Mouse (Mus musculus): ENCODE measurements at regions not wholly inside any gene's neighbourhood (a gene's known extent, or its start where the extent isn't known, plus 50 kb on each side); places are given as distances from the start of the nearest gene placed in this dataset.

DNA sequence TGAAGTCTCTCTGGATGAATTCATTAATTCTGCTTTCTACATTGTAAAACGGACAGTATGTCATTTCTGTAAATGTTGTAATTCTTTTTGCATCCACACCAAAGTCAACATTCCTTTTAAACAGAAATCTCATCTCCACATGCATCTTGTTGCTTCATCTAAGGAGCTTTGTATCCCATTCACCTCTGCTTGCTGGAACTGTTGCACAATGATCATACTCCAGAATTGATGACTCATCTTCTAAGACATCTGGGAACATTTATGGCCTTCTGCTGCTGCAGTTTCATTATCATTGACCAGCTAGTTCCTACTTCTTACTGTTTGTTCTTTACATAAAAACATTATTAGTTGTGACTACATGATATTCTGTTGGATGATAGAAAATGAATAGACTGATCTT, 1926.9 kb upstream of the Gm38303 start:
- no peak for DNase-seq

DNA sequence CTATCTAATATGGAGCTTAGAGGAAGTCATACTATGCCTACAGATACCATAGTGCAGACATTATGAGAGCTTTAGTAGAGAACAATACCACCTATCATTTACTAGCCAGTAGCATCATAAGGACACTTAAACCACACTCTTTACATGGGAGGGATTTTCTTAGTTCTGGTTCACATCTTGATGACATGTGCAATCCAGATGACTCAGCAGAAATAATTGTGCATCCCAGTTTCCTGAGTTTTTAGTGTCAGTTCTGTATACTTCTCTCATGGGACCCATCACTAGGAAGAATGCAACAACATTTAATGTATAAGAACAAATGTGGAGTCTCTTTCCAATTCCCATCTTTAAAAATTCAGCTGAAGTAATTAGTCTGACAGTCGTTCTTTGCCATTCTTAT, 1922.2 kb upstream of the Gm38303 start:
- no peak for DNase-seq

DNA sequence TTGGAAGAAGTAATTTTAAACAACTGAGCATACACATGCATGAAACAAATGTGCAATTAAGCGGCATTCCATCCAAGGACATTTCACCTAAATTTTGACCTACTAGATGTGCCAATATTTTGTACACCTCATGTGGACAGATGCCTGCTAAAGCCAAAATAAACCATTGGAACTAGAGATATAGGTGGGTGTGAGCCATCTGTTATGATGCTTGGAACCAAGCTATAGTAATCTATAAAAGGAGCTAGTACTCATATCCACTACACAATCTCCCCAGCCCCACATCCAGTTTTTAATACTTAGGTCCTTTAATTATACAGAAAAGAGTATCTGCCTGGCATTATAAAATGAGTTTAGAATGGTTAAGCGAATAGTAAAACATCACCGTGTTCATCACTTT, 1910.7 kb upstream of the Gm38303 start:
- no peak for DNase-seq

DNA sequence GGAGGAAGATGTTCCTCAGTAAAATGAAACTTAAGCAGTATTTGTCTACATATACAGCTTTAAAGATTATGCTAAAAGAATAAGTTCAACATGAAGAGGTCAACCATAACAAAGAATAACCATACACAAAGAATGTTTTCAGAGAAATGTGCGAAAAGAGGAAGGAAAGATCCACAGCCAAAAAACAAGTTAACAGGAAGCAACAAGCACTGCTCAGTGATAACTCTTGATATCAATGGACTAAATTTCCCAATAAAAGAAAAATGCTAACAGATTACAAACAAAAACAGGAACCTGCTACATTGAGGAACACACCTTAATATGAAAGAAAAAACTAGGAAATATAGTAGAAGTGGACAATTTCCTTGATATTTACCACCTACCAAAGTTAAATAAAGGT, 1905.5 kb upstream of the Gm38303 start:
- no peak for DNase-seq

DNA sequence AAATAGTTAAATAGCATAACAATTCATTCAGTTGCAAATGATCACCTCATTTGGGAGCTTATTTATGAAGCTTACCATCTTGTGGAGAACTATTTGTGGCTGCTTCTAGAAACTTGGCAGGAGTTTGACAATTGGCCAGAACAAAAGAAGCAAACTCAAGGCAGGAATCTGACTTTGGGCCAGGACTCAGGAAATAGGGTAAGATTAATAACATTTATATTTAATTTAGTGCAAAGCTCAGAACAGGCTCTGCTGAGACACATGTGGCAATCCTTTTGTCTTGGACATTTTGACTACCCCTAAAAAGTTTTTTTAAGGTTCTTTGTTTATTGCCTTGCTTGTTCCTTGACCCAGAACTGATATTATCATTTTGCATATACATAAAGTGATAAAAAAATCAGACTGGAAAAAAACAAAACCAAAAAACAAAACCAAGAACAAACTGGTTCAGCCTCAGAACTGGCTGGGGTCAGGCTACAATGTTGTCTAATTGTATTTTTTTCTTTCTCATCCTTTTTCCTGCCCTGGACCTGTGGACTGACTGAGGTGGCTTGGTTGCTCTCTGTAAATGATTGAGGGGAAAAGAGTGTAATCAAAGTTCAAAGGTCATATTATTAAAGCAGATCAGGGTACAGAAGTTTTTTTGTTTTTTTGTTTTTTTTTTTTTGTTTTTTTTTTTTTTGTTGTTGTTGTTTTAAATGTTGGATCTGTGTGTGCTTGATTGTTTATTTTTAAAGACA, 1892.4 kb upstream of the Gm38303 start:
- peak; percentile 48 for DNase-seq

DNA sequence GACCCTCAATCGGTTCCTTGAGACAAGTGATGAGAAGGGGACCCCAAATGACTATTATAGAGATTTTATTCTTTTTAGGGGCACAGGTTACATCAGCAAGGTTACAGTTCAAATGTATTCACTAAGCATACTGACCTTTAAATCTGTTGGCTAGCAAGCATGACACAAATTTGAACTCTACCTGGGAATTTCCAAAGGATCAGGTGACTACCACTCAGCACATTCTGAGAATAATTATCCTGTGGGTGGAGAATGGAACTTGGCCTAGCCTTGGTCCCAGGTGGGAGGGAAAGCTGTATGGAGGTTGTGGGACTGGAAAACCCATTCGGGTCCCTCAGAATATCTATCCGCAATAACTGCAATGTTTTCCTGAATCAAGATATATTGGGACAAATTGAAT, 1891.3 kb upstream of the Gm38303 start:
- DNase-seq: peak; percentile 59

DNA sequence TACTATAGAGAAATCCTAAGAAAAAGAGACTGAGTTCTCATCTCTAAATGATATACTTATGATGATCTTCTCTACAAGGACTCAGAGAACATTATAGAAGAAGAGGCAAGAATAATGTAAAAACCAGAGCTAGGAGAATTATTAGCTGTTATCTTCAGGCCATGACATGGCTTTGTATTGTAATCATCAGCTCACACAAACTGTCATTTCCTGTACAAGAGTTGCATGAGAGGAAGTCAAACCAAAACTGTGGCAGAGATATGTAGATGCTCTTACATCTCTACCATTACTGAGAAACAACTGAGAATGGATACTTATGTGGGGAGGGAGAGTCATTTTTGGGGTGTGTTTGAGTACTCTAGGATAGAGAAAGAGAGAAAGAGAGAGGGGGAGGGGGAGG, 1889.4 kb upstream of the Gm38303 start:
- DNase-seq: no peak

DNA sequence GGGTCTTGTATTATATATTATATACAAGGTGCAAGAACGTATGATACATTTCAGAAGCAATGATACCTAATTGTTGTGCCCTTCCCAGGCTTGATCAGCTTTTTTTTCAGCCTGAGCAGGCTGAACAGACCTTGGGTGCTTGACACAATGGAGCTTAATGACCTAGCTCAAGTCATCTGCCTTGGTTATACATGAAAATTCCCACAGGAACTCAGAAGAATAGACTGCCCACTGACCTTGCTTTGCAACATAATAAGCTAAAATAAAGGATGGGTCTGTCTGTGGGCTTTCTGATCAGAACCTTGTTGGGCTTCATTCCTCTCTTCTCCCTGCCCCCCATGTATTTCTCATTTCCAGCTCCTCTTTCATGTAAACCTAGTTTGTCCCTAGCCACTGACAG, 1880.6 kb upstream of the Gm38303 start:
- no peak for DNase-seq

DNA sequence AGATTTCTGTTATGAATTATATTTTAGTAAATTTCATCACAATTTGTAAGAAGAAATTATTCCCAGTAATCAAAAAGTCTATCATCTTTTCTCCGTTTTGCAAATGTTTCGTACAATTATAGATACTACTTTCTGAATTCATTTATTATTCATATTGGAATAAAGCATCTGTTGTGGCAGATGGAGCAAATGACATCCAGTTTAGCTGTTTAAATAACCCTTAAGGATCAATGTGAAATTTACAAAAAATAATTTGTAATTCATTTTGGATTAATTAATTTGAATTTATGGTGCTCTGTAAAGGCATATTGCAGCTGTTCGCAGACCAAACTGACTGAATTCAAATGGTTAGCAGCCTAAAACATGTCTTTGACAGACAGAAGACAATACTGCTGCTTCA, 1879.3 kb upstream of the Gm38303 start:
- DNase-seq: no peak

DNA sequence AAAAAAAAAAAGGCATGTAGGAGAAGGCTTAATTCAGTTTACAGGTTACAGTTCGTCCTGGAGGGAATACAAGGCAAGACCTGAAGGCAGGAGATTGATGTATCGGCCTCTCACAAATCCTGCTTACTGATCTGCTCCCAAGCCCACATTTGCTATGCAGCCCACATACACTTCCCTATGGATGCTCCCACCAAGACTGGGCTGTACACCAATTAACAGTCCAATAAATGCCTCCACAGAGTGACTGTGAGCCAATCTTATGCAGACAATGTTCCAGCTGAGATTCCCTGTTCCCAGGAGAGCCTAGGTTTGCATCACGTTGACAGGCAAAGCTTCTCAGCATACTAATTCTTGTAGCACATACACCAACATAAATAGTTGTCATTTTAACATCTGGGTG, 1837.9 kb upstream of the Gm38303 start:
- no peak for DNase-seq

DNA sequence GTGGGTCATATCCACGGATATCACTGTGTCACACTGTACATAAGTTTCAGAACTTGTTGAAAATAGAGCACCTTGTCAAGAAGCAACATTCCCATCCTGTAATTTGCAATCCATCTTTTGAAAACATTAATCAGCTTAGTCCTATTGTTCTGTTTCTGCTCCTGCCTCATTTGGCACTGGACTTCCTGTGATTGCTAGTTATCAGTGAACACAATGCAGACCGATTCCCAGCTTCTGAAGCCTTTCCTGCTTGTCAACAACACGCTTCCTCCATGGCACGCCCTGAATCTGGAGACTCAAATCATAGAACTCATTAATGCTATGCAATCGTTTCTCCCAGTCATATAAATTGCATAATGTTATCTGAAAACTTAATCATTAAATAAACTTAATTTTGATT, 1815.8 kb upstream of the Gm38303 start:
- DNase-seq: peak; percentile 7

Measured in kidney, adult 9 months (tissue).